Mouse (Mus musculus) liver, embryonic 14.5 days (tissue): ENCODE data around the gene C1qa.

Experiments used
- CTCF ChIP-seq: IDR thresholded peaks from 2 replicates; pipeline ENCODE4 v1.5.1; 2016; ENCODE audit warnings: antibody characterized with exemption, low read depth, control low read depth
- EP300 ChIP-seq: IDR thresholded peaks from 2 replicates; pipeline ENCODE4 v1.6.1; 2016; ENCODE audit warnings: antibody characterized with exemption, low read depth

GRCm38 (mm10) chr4:136916359-136917164 lies 18.0 kb upstream of the C1qa start:
- no peak for TF ChIP-seq CTCF
- no peak for TF ChIP-seq EP300
